Mouse (Mus musculus) gastrocnemius, adult 2 months (tissue): ENCODE measurements around the gene Xcr1. TPM values are rescaled to one million over a fixed set of nuclear protein-coding genes. Genes with fewer than 3 reads are reported as not detected.

Source experiments
- DNase-seq: peaks from one replicate; pipeline ENCODE4 v3.0.0; 2022
- H3K27ac ChIP-seq: fragments of 200-600 bp; 2 replicates; pipeline ENCODE4 v1.8.1; 2022; ENCODE audit warnings: mild to moderate bottlenecking
- H3K4me3 ChIP-seq: fragments of 200-600 bp; 2 replicates; pipeline ENCODE4 v1.8.1; 2022; ENCODE audit warnings: mild to moderate bottlenecking, moderate library complexity
- CTCF ChIP-seq: fragments of 200-600 bp; IDR thresholded peaks from 2 replicates; pipeline ENCODE4 v1.8.1; 2022; ENCODE audit warnings: antibody characterized with exemption, mild to moderate bottlenecking, moderate library complexity
- intact Hi-C: fragments of 180-260 bp; cut with DNase I; formaldehyde crosslinking; loops from one replicate; pipeline ENCODE4 v1.15.1; 2025
- total RNA-seq, 2 experiments: library from RNA; stranded (reverse); gene quantifications; 2 replicates each; pipeline ENCODE4 v1.2.3; 2021

The Xcr1 gene
- total RNA-seq, 2 experiments from 2014 or later: not detected

DNA sequence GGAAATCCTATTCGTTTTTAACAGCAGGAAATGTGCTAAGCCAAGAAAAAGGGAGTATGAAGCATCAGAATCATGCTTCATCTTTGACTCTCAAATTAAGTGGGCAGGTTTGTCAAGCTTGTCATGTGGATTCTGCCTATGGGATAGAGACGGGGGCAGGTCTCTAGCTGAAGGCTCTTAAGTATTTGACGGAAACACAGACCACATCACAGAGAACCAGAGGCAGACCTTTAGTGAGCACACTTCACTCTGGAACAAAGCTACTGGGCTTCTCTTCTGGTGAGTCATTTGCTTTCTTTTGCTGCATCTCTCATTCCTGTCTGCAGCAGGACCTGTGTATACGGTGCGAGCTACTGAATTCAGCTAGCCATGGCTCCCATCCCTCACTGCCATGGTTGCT is 55.6 kb downstream of the Xcr1 start, which contains the start of gene Cxcr6:
Cxcr6 (plus strand) TSS at position 209 of the 400 bp plus-strand sequence.
- Histone ChIP-seq H3K27ac (no peak within 1 kb of the TSS), H3K4me3 (no peak within 1 kb of the TSS)
- intact Hi-C loops: no loop called here
- DNase-seq: no peak
- no peak for TF ChIP-seq CTCF

DNA sequence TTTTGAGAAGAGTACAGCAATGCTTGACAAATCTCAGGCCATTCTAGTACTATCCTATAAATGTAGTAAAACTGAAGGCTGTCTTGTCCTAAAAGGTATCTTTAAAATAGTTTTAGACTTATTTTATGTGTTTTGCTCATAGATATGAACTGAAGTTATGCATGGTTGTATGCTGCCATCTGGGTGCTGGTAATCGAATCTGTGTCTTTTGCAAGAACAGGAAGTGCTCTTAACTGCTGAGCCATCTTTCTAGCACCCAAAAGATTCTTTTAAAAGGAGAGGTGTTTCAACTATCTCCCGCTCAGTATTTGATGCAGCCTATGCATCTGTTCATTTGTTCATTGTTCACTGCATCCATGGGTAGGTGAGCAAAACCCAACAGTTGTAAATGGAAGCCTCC is 56.6 kb downstream of the Xcr1 start:
- TF ChIP-seq CTCF: no peak
- intact Hi-C loops: no loop called here
- no peak for DNase-seq
- no peak overlapping the region for H3K4me3 ChIP-seq
- no peak overlapping the region for H3K27ac ChIP-seq

- no peak overlapping the region for H3K4me3 ChIP-seq
- intact Hi-C loops: no loop called here
- no peak for TF ChIP-seq CTCF
- no peak for DNase-seq
- H3K27ac ChIP-seq: no peak overlapping the region
Observed at GRCm38 (mm10) chr9:123802896-123803295, 58.9 kb downstream of the Xcr1 start.

DNA sequence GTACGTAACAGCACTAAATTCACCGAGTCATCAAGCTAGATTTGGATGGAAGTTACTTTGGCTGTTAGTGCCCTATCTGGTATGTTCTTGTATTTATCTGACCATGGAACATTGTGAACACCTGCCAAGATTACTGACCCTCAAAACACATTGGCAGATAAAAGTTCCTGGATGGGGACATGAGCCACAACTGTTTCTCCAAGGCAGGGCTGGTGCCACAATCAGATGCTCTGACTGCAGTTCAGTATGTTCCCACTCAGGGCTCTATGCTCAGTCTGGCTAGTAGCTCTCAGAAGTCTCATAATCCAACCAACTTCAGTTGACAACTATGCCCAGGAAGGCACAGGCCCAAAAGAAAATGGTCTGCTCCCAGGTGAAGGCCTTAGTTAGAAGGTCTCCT is 59.4 kb downstream of the Xcr1 start:
- no peak for TF ChIP-seq CTCF
- Histone ChIP-seq H3K27ac (no peak overlapping the region), H3K4me3 (no peak overlapping the region)
- intact Hi-C loops: no loop called here
- no peak for DNase-seq

Other genes with a start within 250 kb of the Xcr1 start
- gene Slc6a20b, start 229.5 kb downstream of the Xcr1 start, total RNA-seq: not detected
- not detected for gene Ccr9, start 183.6 kb downstream of the Xcr1 start, total RNA-seq
- gene Slc6a20a, start 183.1 kb downstream of the Xcr1 start, total RNA-seq: not detected
- gene Lztfl1, start 144.3 kb downstream of the Xcr1 start, total RNA-seq: 10 to 100 TPM; 18.4 to 20.5 TPM
- gene Cxcr6, start 55.6 kb downstream of the Xcr1 start, total RNA-seq: under 1 TPM in 1 of 2 experiments, not detected in 1; 0.15 TPM
- 100 to 1,000 TPM; 160 to 205 TPM for gene Fyco1, start 10.1 kb downstream of the Xcr1 start, total RNA-seq
- gene Ccr1, start 106.7 kb upstream of the Xcr1 start, total RNA-seq: under 1 TPM in 1 of 2 experiments, not detected in 1; 0.13 TPM
- not detected for gene Ccr1l1, start 116.4 kb upstream of the Xcr1 start, total RNA-seq
- gene Ccr3, start 159.9 kb upstream of the Xcr1 start, total RNA-seq: not detected
- gene Ccr2, start 239.9 kb upstream of the Xcr1 start, total RNA-seq: under 1 TPM; 0.47 to 0.51 TPM